Mouse (Mus musculus): ENCODE data around the gene Arhgef9. TPM values are rescaled to one million over a fixed set of nuclear protein-coding genes. Genes with fewer than 3 reads are reported as not detected.

The Arhgef9 gene
- total RNA-seq (2017) = 0.97 and 2.1 TPM in 2 replicates

DNA sequence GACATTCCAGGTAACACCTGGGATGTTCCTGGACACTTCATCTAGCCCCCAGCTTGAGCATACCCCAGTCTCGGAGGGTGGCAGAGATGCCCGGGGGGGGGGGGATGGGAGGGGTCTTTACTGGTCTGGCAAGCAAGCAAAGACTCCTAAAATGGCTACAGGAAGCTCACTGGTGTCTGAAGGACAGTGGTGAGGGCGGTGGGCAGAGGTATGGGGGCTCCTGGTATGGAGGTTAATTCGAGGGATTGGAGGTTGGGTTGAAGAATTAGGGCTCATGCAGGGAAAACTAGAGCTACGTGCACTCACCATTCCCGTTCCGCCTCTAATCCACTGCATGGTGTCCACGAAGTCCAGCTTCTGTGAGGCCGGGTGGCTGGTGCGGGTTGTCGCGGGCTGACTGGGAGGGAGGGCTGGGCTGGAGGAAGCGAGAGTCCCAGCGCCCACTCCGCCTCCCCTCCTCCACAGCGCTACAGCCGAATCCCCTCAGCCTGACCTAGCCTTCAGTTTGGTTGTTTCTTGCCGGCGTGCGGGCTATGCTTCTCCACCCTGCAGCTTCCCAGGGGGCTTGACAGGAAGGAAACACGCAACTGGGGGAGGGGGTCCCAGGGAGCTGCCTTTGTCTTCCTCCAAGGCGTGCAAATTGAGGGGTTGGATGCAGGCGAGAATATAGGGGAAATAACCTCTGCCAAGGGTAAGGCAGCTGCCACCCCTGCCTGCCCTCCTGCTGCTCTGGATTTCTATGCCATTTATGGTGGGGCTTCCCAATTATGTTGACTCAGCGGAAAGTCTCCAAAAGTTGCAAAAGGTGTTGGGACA lies at the start of gene Arhgef9:
Gene Arhgef9 (minus strand): TSS at position 753 of the 816 bp plus-strand sequence.
- peak; percentile 80 for ATAC-seq (replicated peaks; ENCODE audit: low read depth, poor library complexity, severe bottlenecking)

DNA sequence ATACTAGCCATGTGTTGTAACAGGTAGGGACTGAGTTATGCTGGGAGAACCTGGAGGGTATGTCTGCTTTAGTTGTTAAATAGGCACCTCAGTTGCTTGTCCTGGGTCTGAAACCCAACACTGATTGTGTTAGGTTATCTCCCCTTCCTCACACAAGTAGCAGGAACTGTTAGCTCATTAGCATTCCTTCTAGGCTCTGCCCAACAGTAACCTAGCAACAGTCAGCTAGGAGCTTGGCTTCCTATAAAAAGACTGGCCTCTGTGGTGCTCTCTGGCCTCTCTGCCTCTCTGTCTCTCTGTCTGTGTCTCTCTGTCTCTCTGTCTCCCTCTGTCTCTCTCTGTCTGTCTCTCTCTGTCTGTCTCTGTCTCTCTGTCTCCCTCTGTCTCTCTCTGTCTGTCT lies 42.2 kb upstream of the Arhgef9 start:
- no peak for ATAC-seq (replicated peaks; ENCODE audit: low read depth, poor library complexity, severe bottlenecking)

DNA sequence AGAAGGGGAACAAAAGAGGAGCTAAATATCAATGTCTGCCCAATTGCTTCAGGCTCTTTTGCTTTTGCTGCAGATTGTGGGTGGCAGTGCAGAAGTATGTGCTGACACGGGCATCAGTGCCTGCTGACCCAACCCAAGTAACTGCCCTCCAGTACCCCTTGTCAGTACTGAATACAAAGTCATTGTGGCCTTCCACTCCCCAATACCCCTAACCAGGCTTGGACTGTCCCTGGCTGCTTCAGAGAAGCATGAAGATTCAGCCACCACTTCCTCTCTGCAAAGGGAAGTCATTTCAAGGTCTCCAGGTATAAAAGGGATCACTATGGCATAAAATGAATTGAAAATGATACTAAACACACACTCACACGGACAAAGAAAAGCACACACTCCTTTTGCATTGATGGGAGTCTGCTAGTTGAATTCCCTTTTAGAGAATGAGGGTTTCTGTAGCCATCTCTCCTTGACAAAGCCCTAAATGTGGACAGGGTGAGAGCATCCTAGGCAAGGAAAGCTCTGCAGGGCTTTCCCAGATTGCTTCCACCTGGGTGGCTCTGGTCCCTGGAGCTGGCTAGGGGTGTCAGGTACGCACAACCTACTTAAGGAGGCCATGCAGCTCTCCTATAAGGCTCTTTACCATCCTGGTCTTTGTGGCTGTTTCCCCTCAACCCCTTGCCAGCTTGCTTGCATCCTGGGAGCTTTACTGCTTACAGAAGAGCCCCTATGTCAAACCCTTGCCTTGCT lies 1.1 kb downstream of the Arhgef9 start:
- ATAC-seq (replicated peaks; ENCODE audit: low read depth, poor library complexity, severe bottlenecking) = peak; percentile 50; the same call in 1 of the 2 replicates

DNA sequence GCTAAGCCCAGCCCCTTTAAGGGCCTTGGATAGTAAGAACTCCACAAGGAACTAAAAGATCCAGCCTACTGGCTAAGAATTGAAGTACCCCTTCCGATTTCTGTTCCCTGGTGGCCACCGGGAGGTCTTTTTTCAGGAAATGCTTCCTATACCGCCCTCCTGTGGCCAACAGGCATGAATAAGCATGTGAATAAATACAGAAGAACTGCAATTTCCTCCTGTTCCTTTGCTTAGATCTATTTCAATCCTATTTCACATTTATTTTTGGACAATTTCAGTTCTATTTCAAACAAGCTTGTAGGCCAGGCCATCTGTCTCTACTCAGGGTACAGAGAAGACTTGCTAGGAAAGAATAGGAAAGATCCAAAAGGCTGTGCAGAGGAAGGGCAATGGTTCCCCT lies 20.7 kb downstream of the Arhgef9 start:
- peak; percentile 95 for ATAC-seq (replicated peaks; ENCODE audit: low read depth, poor library complexity, severe bottlenecking)

DNA sequence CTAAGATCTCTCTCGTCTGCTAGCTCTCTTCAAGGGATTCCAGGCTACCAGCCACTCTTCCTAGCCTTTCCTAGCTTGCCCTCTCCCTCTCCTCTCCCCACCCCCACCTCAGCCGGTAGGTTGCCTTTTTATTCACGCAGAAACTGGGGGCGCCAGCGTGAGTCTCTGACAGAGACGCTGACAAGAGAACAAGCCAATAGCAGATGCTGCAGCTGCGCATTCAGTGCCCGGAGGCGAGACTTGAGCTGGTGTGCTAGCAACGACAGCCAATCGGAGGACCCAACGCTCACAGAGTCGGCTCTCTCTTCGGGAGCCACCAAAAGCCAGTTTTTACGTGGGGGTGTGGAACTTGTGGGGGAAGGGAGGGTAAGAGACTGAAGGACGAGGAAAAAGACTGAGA lies 30.3 kb downstream of the Arhgef9 start:
- peak; percentile 100 for ATAC-seq (replicated peaks; ENCODE audit: low read depth, poor library complexity, severe bottlenecking)

DNA sequence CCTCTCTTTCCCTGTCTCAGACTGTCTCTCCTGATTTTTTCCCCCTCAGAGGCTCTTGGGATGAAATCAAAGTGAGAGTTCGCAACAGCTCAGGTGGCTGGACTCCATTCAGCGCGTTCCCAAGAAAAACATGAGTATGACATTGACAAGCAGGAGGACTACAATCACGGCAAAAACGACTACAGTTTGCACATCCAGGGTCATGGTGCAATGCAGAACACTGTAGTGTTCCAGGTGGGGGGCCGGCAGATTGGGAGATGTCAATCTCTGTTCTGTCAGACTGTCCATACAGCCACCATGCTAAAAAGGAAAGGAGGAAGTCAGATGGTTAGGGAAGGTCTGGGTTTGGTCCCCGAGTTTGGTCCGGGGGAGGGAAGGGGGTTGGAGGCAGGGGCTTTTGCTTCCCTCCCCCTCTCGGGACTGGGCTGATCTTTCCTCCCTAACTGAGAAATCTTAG lies 31.0 kb downstream of the Arhgef9 start:
- peak; percentile 40 for ATAC-seq (replicated peaks; ENCODE audit: low read depth, poor library complexity, severe bottlenecking)

DNA sequence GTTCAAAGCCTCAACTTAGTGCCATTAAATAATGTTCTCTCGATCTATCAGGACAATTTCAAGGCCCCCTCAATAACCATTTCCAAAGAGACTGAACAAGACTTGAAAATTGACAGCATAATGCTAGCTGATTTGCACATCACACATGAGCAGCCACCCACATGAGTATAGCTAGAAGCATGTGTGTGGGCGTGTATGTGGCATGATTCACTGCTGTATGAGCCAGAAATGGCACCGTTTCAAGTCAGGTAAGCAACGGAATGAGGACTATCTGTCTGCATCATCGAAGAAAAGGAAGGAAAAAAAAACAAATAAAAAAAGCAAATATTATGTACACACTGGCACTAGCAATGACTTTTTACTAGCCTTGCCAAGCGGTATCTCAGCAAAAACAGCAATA lies 32.5 kb downstream of the Arhgef9 start:
- ATAC-seq (replicated peaks; ENCODE audit: low read depth, poor library complexity, severe bottlenecking) = no peak

DNA sequence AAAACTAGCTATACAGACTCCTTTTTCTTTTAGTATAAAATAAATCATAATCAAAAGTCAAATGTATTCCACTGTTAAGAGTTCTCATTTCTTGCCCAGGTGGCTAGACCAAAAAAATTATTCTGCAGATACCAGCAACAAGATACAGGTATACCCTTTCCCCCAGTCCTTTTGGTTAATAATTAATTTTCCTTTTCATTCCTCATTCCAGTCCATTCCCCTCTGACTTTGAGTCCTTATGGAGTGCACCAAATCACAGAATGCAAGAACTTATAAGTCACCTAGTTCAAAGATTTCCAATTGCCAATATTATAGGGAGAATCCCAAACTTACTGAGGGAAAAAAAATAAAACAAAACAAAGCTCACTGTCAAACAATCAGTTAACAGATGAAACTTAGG lies 33.2 kb downstream of the Arhgef9 start:
- ATAC-seq (replicated peaks; ENCODE audit: low read depth, poor library complexity, severe bottlenecking) = no peak

DNA sequence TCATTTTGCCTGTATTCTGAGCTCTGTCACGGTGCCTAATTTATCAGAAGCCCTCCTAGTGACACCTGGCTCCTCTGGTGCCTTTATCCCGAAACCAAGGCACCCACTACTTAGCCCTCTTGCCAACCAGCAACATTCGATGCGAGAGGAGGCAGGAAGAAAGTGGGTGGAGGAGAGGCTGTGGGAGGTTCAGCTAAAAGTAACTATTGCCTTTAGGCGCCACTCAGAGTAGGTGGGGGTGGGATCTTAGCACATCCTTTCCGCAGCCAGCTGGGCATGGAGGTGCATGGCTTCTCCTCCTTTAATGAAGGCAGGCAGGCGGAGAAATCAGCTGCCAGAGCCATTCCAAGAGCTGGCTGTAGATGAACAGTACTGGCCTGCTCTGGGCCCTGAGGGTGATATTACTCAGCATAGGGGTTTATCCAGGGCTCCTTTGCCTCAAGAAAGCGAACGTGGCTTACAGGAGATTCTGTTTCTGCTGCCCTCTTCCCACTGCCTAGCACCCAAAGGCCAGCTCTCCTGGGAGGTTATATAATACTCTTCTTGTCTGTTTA lies 39.7 kb downstream of the Arhgef9 start:
- no peak for ATAC-seq (replicated peaks; ENCODE audit: low read depth, poor library complexity, severe bottlenecking)

DNA sequence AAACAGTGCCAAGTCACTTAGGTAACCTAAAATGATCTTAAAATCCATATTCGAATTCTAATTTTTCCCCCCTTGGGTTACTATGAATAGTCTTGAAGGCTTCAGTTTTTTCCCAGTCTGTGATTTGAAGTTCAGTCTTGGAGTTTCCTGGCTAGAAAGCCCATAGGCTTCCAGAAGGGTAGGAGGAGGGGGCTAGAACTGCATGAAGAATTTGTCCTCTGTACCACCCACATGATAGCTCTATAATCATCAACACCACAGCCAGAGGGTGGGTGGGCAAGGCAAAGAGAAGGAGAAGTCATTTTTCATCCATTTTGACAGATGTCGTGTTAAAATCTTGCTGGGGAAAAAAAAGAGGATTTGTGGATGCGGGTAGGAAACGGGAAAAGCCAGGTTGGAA lies 58.0 kb downstream of the Arhgef9 start:
- ATAC-seq (replicated peaks; ENCODE audit: low read depth, poor library complexity, severe bottlenecking) = no peak

DNA sequence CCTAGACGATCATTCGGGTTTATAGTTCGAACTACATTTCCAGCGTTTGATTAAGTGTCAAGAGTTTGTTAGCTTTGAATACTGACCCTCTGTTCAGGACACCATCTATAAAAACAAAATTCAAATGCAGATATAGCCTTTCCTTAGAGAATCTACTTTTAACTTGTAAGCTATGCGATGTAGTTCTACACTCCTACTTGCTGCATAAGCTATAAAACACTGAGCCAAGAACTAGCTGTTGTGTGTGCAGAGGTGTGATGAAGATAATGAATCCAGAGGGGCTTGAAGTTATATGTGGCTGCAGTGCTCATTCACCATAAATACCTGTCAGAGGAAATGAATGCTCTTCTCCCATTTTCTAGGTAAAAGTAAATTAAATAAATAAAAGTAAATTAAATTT lies 63.2 kb downstream of the Arhgef9 start:
- no peak for ATAC-seq (replicated peaks; ENCODE audit: low read depth, poor library complexity, severe bottlenecking)

DNA sequence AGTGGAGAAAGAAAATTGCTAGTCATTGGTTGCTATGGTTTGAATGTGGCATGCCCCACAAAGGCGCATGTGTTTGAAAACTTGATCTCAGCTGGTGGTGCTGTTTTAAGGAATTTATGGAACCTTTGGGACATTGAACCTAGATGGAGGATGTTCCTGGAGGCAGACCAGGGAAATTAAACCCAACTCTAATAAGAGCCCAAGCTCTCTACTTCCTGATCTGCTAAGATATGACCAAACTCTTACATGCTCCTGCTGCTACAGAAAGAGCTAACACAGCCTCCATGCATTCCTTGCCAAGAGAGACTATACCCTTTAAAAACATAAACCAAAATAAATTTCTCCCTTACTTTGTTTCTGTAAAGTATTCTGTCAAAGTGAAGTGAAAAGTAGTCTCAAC lies 63.7 kb downstream of the Arhgef9 start:
- no peak for ATAC-seq (replicated peaks; ENCODE audit: low read depth, poor library complexity, severe bottlenecking)

DNA sequence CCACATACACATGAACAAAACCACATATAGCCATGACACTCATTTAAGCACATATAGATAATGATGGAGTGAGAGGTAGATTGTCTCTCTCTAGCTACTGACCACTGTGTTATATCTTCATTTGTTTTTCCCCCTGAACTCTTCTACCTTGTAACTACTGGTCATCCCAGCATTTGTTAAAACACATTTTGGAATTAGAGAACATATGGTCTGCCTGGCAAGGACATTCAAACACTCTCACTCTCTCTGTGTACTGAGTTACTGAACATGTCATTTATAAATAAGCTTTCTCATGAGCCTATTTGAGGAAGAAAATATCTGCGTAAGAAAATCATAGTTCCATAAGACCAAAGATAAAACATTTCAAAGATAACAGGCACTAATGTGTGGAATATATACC lies 64.9 kb downstream of the Arhgef9 start:
- ATAC-seq (replicated peaks; ENCODE audit: low read depth, poor library complexity, severe bottlenecking) = no peak

DNA sequence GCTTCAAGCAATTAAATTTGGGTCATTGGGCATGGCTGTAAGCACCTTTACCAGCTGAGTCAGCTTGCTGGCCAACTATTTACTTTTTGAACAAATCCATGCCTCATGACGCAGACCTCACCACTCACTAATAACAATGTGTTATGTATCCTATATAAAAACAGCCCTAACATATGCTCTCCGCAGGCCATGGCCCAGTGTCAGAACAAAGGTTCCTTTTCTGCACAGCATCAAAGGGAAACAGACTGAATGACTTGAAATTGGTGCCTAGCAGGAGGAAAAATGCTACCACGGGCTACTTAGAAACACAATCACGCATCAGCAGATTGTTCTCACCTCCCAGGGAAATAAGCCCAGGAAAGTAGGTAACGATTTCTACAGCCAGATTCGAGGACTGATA lies 73.2 kb downstream of the Arhgef9 start:
- ATAC-seq (replicated peaks; ENCODE audit: low read depth, poor library complexity, severe bottlenecking) = no peak

DNA sequence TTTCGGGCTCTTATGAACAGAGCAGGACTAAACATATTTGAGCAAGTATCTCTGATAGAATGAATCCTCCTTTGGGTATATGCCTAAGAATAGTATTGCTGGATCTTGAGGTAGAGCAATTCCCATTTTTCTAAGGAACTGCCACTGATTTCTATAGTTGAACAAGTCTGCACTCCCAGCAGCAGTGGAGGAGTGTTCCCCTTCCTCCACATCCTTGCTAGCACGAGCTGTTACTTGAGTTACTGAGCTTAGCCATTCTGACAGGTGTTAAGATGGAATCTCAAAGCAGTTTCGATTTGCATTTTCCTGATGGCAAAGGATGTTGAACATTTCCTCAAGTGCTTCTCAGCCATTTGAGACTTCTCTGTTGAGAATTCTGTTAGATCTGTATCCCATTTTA lies 92.3 kb downstream of the Arhgef9 start:
- ATAC-seq (replicated peaks; ENCODE audit: low read depth, poor library complexity, severe bottlenecking) = no peak

DNA sequence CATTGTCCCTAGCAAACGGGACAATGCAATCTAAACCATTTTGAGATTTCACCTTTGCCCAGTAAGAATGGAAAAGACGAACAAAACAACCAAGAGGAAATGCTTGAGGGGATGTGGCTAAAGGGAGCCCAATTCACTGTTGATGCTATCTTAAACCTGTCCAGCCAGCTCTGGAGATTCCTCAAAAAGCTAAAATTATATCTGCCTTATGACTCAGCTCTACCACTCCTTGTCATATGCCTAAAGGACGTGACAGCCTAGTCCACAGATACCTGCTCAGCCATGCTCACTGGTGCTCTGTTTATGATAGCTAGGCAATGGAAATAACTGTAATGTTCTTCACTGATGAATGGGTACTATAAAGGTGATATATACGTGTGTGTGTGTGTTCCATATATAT lies 109.0 kb downstream of the Arhgef9 start:
- ATAC-seq (replicated peaks; ENCODE audit: low read depth, poor library complexity, severe bottlenecking) = peak; percentile 32; the same call in 1 of the 2 replicates

DNA sequence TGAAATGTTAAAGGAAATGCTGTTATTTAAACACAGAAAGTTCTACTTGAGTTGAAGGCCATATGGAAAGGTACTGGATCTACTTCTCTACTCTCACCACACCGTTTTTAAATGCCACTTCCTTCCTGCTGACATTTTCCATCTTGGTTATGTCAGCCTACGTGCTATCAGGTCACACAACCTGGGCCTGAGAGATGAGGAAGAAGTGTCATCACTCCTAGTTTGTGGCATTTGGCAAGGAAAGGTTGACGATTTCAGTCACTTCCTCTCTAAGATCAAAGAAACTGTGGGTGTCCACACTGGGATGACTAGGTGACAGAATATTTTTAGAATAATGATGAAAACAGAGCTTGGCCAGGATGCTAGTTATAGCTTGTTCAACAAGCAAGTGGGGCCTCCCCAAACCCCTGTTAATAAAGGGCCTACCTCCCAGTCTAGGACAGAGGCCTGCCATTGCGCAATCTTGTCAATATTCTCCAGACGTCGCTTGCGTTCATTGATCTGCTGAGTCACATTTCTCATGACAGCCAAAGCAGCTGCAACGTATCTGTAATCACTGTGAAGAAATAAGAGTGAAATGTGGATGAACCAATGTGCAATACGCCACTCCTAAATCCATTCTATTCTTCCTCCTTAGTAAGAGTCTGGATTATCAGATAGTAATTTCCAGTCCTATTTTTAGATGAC lies 119.5 kb downstream of the Arhgef9 start:
- peak; percentile 90 for ATAC-seq (replicated peaks; ENCODE audit: low read depth, poor library complexity, severe bottlenecking)

DNA sequence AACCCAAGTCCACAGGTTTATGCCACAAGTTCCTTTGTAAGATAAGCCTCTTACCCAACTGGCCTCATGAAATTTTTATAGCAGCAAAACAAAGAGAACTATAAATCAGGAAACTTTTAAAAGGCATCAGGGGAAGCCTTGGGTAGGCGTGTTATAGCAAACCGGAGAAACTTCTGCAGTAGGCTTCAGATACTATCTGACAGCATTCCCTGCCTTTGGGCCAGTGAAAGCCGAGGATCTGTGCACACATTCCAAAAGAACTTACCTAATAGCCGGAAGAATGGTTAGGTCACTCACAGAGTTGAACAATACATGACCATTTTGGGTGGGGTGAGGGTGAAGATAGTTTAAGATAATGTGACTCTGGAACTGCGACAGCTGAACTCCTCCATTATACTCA lies 168.7 kb downstream of the Arhgef9 start:
- no peak for ATAC-seq (replicated peaks; ENCODE audit: low read depth, poor library complexity, severe bottlenecking)

DNA sequence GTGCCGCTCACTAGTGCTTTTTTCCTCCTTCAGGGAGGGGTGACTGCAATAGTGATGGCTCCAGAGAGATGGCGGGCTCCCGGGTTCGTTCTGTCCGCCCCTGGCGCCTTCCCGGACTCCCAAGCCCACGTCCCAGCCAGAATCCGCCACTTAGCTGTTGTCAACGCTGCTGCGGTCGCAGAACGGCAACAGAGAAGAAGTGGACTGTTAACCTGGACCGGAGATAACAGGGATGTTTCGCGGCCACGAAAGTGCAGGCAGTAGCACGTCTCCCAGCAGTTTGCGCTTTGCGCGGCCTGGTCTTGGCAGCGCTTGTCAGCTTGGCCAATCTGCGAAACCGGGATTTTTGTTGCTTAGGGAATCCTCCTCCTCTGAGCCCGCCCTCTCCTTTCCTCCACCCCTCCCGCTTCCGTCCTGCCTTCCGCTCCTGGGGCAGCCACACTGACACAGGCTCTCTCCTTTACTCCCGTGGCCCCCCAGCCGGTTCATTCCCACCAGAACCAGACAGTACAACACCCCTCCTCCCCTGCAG lies 170.2 kb downstream of the Arhgef9 start, which contains the start of gene Spin4:
Gene Spin4 (minus strand): TSS at position 322 of the 532 bp plus-strand sequence.
- peak; percentile 88 for ATAC-seq (replicated peaks; ENCODE audit: low read depth, poor library complexity, severe bottlenecking)

DNA sequence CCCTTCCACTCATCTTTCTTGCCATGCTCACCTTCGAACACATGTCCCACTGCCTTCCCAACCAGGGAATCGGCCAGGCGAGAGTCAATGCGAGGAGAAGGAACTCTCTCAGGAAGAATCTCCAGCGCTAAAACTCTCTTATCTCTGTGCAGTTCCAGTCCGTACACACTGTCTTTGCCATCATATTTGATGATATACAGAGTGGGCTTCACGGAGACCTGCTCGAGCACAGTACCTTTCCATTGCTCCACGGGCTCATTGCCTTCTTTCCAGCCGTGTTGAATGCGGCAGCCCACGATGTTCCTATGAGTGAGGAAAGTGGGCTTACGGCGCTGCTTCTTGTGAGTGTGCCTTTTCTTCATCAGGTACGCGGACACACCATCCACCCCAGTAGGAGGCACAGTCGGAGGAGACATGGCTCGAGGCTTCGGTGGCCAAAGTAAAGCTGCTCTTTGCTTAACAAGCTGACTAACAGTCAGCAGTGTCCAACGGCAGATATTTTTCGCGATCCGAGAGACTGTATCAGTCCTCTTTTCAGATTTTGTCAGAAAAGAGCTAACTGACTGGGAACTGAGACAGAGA lies 170.8 kb downstream of the Arhgef9 start:
- ATAC-seq (replicated peaks; ENCODE audit: low read depth, poor library complexity, severe bottlenecking) = peak; percentile 43

Data from common myeloid progenitor, adult 5-6 weeks (primary cell).